Mouse (Mus musculus): ENCODE results near the gene Tmem185b. TPM values are rescaled to one million over a fixed set of nuclear protein-coding genes. Genes with fewer than 3 reads are reported as not detected.
A peak's percentile ranks its signal among the peaks of the same experiment; 100 is the strongest.

The Tmem185b gene
- total RNA-seq (2021), result 10 to 100 TPM; 28.0 to 28.5 TPM
- long read RNA-seq, experiment 1, transcript Tmem185b-202 (1 exons, 2,824 nt), result major isoform, 45 of 47 reads
- long read RNA-seq, experiment 1, partial matches to known transcripts, result 0 of 47 reads
- long read RNA-seq, experiment 1, other reads (novel, unspliced or antisense), result 0 of 47 reads
- long read RNA-seq, experiment 2, transcript Tmem185b-202 (1 exons, 2,824 nt), result major isoform, 10 of 11 reads
- long read RNA-seq, experiment 2, partial matches to known transcripts, result 0 of 11 reads
- long read RNA-seq, experiment 2, other reads (novel, unspliced or antisense), result 0 of 11 reads

DNA sequence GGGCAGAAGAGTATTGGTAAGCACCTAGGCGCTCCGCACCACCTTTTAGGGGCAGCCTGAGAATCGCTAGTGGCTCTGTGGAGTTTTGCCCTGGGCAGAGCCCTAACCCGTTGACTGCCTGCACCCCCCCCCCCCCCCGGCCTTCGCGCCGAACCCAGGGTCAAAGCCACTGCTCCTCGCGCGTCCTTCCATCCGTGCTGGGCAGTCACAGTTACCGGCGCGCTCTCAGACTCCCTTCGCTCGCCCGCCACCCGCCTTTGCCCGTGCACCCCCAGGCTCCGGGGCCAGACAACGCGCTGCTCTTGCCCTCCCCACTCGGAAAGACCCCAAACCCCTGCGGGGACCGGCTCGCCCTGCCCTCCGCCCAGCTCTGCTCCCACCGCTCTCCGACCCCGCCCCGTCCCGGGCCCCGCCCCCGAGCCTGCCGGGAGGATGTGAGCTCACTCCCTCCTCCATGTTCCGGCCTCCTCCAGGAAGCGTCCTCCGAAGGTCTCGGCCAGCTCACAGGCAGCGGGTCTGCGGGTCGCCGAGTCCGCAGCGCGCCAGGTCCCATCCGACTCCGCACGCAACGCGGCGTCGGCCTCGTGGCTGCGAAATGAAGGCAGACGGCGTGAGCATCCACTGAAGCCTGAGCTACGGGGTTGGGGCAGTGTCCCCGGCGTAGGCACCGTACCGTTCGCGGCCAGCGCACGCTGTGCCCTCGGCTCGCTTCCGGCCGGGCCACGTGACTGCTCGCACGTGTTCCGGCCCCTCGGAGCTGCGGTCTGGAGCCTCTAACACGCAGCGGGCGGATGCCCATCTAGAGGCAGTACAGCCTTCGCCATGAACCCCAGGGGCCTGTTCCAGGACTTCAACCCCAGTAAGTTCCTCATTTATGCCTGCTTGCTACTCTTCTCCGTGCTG, at the start of gene Tmem185b:
Tmem185b (plus strand) TSS at position 472 of the 903 bp plus-strand sequence.
- peak; percentile 96 to 99 for DNase-seq

- DNase-seq, result no peak
These were observed 49.0 kb upstream of the Tmem185b start for GRCm38 (mm10) chr1:119476905-119477353.

DNA sequence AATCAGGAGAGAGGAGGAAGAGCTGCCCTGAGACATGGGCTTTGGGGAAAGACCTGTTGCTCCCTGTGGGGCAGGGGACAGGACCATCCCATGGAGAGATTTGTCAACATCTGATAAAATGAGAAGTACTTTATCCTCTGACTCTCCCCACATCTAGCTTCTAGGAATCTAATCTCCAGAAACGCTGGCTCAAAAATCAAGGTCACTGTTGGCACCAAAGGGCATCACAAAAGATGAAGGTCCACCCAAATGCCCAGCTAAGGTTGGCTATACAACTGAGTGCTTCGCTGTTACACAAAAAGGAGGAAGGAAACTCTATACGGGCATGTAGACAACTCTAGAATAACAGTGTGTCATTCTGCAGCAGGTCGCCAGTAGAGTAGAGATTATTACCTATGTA, 46.3 kb upstream of the Tmem185b start:
- peak in 1 of 2 experiments; percentile 56 for DNase-seq

- DNase-seq, result no peak
These were observed 45.3 kb upstream of the Tmem185b start for GRCm38 (mm10) chr1:119480678-119481077.

DNA sequence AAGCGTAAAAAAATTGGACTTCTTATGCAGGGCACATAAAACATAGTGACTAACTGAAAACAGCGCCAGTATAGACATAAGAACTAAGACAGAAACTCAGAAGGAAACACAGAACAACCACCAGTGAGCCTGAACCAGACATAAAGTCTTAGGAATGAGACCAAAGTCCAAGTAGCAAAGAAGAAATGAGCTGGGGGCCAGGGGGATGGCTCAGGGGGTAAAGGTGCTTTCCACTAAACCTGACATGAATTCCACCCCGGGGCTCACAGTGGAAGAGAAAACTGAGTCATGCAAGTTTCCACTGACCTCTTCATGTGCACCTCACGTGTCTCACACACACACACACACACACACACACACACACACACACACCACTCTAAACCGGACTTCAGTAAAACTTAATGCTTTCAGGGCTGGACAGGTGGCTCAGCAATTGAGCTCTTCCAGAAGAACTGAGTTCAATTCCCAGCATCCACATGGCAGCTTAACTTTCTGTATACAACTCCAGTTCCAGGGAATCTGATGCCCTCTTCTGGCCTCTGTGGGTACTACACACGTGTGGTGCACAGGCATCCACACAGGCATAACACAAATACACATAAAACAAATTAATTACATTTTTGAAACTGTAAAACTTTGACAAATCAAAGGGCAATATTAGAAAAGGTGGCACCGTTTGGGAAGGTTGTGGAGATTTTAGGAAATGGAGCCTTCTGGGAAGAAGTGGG, 44.6 kb upstream of the Tmem185b start:
- DNase-seq, result no peak

DNA sequence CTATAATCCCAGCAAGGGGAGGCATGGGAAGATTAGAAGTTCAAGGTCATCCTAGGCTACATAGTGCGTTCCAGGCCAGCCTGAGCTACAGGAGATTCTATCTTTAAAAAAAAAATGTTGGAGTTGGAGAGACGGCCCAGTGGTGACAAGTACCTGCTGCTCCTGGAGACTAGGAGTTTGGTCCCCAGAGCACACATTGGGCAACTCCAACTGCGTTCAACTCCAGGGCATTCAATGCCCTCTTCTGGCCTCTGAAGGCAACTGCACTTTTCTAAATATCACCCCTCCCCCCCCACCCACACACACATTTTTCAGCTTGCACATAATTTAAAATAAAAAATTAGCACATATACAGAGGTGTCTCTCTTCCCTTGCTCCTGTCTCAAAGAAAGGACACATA, 43.1 kb upstream of the Tmem185b start:
- no peak for DNase-seq

- peak; percentile 51 to 59 for DNase-seq
These were observed 41.5 kb upstream of the Tmem185b start for GRCm38 (mm10) chr1:119484457-119484856.

DNA sequence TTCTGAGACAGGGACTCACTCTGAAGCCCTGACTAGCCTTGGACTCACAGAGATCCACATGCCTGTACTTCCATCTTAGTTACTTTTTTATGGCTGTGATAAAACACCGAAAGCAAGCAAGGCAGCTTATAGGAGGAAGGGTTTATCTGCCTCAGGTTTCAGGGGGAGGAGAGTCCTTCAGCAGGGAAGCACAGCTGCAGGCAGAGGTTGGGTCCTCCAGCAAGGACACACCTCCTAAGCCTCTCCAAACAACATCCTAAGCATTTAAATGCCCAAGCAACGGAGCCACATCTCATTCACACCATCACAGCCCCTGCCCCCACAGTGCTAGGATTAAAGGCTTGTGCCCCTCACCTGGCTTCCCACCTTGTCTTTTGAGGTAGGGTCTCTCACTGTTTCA, 40.1 kb upstream of the Tmem185b start:
- no peak for DNase-seq

- DNase-seq, result no peak
These were observed 37.9 kb upstream of the Tmem185b start for GRCm38 (mm10) chr1:119487917-119488590.

- no peak for DNase-seq
These were observed 35.2 kb upstream of the Tmem185b start for GRCm38 (mm10) chr1:119490765-119491164.

GRCm38 (mm10) chr1:119492097-119492496, 33.9 kb upstream of the Tmem185b start:
- DNase-seq, result peak; percentile 93 to 95

DNA sequence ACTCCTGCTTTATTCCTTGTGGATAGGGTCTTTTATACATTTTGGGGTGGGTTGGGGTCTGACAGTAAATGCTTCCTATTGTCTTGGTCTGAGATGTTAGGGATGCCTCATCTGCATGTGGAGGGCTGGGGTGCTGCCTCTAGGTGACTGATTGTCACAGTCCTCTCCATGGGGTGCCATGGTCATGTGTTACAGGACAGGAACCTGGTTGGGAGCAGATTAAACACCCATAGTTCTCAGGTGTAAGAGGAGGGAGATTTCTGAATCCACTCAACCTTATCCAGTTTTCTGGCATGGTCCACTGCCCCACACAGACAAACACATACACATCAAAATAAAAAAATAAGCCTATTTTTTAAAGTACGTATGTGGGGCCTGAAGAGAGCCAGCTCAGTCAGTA, 33.5 kb upstream of the Tmem185b start:
- no peak for DNase-seq

- DNase-seq, result no peak
These were observed 31.8 kb upstream of the Tmem185b start for GRCm38 (mm10) chr1:119494024-119494711.

DNA sequence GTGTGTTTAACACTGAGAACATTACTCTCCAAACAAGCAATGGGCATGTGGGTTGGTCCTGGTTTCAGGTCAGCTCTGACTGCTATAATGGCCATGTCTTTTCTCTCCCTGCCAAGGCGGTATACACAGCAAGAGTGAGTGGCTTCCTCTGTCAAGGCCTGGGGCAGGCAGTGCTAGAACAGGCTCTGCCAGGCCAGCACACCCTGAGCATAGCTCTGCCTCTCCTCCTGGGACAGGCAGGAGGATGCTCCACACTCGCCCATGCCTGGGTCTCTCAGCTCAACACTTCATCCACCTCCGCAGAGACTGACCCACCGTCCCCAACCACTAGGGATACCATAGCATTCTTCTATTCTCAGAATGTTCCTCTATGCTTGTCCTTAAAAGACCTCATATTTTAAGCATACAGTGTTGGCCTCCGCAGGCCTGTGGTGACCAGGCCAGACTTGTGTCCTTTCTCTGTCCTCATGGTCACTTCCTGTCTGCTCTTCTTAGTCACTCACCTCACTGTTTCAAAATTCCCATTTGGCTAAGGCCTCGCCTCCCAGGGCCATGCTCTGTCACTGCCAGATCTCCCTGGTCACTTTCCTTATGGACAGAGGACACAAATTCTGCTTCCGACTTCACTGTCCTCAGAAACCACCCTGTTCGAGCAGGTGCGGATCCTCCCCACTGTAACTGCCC, 31.1 kb upstream of the Tmem185b start:
- DNase-seq, result peak; percentile 59 to 76

- DNase-seq, result no peak
These were observed 30.6 kb upstream of the Tmem185b start for GRCm38 (mm10) chr1:119495396-119495775.

DNA sequence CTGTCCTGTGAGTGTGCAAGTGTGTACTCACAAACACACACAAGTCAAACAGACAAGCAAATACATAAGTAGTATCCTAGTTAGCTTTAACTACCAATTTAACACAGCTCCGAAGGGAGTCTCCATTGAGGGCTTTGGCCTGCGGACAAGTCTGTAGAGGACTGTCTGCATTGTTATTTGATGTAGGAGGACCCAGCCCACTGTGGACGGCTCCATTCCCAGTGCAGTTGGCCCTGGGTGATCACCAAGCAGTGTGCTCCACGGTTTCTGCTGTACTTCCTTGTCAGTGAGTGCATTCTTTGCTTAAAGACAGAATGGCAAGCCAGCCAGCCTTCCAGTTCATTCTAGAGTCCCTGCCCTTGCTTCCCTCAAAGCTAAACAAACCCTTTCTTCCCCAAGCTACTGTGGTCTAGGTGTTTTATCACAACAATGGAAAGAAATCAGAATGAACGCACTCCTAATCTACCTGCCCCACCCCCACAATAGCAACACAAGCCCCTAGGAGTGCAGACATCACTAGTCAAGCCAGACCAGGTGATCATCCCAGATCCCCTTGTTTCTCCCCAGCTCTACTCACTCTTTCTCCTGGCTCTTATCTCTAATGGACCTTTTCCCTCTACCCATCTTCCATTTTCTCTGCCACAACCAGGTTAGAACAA, 28.5 kb upstream of the Tmem185b start:
- DNase-seq, result no peak

GRCm38 (mm10) chr1:119498536-119499231, 27.3 kb upstream of the Tmem185b start:
- DNase-seq, result peak in 1 of 2 experiments; percentile 20

DNA sequence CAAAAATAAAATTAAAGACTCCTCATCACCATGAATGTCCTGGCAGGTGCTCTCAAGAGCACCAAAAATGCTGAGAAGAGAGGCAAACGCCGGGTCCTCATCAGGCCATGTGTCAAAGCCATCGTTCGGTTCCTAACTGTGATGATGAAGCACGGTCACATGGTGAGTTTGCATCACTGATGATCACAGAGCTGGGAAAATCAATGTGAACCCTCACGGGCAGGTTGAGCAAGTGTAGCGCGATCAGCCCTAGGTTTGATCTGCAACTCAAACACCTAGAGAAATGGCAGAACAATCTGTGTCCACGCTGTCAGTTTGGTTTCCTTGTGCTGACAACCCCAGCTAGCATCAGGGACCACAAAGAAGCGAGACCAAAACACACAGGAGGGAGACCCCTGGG, 26.5 kb upstream of the Tmem185b start:
- no peak for DNase-seq

GRCm38 (mm10) chr1:119501881-119502280, 24.1 kb upstream of the Tmem185b start:
- no peak for DNase-seq

Measured in adrenal gland, postnatal 36 days (tissue).